Mouse (Mus musculus): Measurements from ENCODE around the gene Lypd6b. TPM values are rescaled to one million over a fixed set of nuclear protein-coding genes. Genes with fewer than 3 reads are reported as not detected.

Lypd6b gene
- total RNA-seq, 1 experiment from 2014 or later: 1.2 TPM

- peak; percentile 5 to 6; a peak in 1 of 4 replicates for ATAC-seq (replicated peaks in 1 of 2; ENCODE audit: insufficient read depth in 1 of 2, low FRiP score in 2 of 2, low TSS enrichment in 1 of 2, low read depth in 1 of 2, poor library complexity in 2 of 2, severe bottlenecking in 2 of 2)
These were observed 23.9 kb downstream of the Lypd6b start for GRCm38 (mm10) chr2:49811420-49811819.

DNA sequence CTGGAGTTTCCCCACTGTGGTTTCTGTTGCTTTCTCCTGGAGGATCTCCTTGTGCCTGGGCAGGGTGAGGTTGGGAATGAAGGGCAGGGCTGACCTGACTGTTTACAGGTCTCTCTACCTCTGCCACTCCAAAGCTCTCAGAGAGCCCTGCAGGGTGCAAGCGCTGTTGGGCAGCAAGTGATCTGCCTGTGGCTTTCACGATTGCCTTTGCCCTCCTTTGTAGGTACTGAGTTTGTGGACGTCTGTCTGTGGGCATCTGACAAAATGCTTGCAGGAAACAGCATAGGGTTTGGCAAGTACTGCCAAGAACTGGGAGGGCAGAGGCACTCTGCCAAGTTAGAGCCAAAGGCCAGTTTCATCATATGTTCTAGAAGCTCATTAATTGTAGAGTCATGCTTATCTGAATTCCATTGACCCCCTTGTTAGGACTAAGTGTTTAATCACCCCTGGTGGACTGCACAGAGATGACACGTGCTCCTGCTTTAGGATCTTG is 24.4 kb downstream of the Lypd6b start:
- ATAC-seq (replicated peaks in 1 of 2; ENCODE audit: insufficient read depth in 1 of 2, low FRiP score in 2 of 2, low TSS enrichment in 1 of 2, low read depth in 1 of 2, poor library complexity in 2 of 2, severe bottlenecking in 2 of 2): peak; percentile 58 to 70

DNA sequence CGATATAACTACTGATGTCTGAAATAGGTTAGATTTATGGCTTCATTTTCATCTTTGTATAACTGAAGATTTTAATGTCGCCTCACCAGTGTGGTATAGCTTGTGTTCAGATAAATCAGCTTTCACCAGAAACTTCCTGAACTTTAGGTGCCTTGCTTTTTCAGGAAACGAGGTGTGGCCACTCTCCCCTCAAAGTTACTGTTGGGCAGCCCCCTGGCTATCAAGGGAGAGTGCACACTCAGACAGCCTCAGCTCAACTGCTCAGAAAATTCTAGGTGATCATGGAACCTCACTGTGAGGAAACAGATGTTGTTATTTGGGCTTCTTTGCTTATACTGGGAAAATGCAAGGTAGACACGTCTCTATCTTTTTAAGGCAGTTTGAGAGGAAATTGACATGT is 25.7 kb downstream of the Lypd6b start:
- no peak for ATAC-seq (replicated peaks in 1 of 2; ENCODE audit: insufficient read depth in 1 of 2, low FRiP score in 2 of 2, low TSS enrichment in 1 of 2, low read depth in 1 of 2, poor library complexity in 2 of 2, severe bottlenecking in 2 of 2)

- peak; percentile 72 to 85 for ATAC-seq (replicated peaks in 1 of 2; ENCODE audit: insufficient read depth in 1 of 2, low FRiP score in 2 of 2, low TSS enrichment in 1 of 2, low read depth in 1 of 2, poor library complexity in 2 of 2, severe bottlenecking in 2 of 2)
These were observed 26.5 kb downstream of the Lypd6b start for GRCm38 (mm10) chr2:49814011-49814410.

- no peak for ATAC-seq (replicated peaks in 1 of 2; ENCODE audit: insufficient read depth in 1 of 2, low FRiP score in 2 of 2, low TSS enrichment in 1 of 2, low read depth in 1 of 2, poor library complexity in 2 of 2, severe bottlenecking in 2 of 2)
These were observed 28.3 kb downstream of the Lypd6b start for GRCm38 (mm10) chr2:49815696-49816320.

- no peak for ATAC-seq (replicated peaks in 1 of 2; ENCODE audit: insufficient read depth in 1 of 2, low FRiP score in 2 of 2, low TSS enrichment in 1 of 2, low read depth in 1 of 2, poor library complexity in 2 of 2, severe bottlenecking in 2 of 2)
These were observed 29.1 kb downstream of the Lypd6b start for GRCm38 (mm10) chr2:49816549-49816948.

GRCm38 (mm10) chr2:49817151-49817550 is 29.7 kb downstream of the Lypd6b start:
- ATAC-seq (replicated peaks in 1 of 2; ENCODE audit: insufficient read depth in 1 of 2, low FRiP score in 2 of 2, low TSS enrichment in 1 of 2, low read depth in 1 of 2, poor library complexity in 2 of 2, severe bottlenecking in 2 of 2): no peak

- ATAC-seq (replicated peaks in 1 of 2; ENCODE audit: insufficient read depth in 1 of 2, low FRiP score in 2 of 2, low TSS enrichment in 1 of 2, low read depth in 1 of 2, poor library complexity in 2 of 2, severe bottlenecking in 2 of 2): no peak
These were observed 30.6 kb downstream of the Lypd6b start for GRCm38 (mm10) chr2:49818126-49818525.

DNA sequence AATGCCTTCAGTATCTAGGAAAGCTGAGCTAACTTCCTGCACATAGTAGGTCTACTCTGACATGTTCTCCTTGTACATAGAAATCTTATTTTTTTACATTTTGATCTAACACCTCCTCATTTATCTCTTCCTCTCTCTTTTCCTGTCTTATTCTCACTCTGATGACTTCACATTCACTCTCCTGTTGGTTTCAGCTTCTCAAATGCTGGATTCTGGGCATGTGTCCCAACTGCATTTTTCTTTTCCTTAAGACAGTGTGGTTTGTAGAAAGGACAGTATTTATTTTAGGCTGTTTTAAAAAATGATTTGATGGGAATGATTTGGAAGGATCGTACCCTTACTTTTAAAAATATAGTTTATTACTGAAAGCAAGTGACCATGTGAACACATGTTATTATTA is 34.8 kb downstream of the Lypd6b start:
- no peak for ATAC-seq (replicated peaks in 1 of 2; ENCODE audit: insufficient read depth in 1 of 2, low FRiP score in 2 of 2, low TSS enrichment in 1 of 2, low read depth in 1 of 2, poor library complexity in 2 of 2, severe bottlenecking in 2 of 2)

- no peak for ATAC-seq (replicated peaks in 1 of 2; ENCODE audit: insufficient read depth in 1 of 2, low FRiP score in 2 of 2, low TSS enrichment in 1 of 2, low read depth in 1 of 2, poor library complexity in 2 of 2, severe bottlenecking in 2 of 2)
These were observed 38.1 kb downstream of the Lypd6b start for GRCm38 (mm10) chr2:49825588-49825987.

GRCm38 (mm10) chr2:49827756-49828155 is 40.3 kb downstream of the Lypd6b start:
- ATAC-seq (replicated peaks in 1 of 2; ENCODE audit: insufficient read depth in 1 of 2, low FRiP score in 2 of 2, low TSS enrichment in 1 of 2, low read depth in 1 of 2, poor library complexity in 2 of 2, severe bottlenecking in 2 of 2): no peak

- no peak for ATAC-seq (replicated peaks in 1 of 2; ENCODE audit: insufficient read depth in 1 of 2, low FRiP score in 2 of 2, low TSS enrichment in 1 of 2, low read depth in 1 of 2, poor library complexity in 2 of 2, severe bottlenecking in 2 of 2)
These were observed 42.9 kb downstream of the Lypd6b start for GRCm38 (mm10) chr2:49830369-49830768.

DNA sequence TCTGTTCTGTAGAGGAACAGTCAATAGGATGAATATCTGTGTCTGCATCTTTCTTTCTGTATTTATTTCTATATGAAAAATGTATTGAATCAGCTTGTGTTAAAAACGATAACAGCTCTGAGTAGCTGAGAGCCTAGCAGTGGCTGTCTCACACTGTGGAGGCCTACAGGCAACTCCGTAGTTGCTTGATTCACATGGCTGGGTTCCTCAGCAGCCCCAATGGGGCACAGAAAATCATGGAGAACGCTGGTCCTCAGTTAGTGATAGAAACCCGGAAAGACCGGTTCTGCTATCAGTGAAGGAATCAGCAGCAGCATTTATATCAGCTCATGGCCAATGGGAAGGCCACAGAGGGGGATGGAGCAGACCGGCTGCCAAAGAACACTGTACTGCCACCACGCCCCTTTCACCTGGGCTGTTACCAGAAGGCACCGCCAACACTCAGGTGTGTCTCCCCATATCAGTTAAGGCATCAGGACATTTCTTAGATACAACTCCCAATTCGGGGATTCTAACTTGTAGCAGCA is 44.9 kb downstream of the Lypd6b start:
- ATAC-seq (replicated peaks in 1 of 2; ENCODE audit: insufficient read depth in 1 of 2, low FRiP score in 2 of 2, low TSS enrichment in 1 of 2, low read depth in 1 of 2, poor library complexity in 2 of 2, severe bottlenecking in 2 of 2): no peak

GRCm38 (mm10) chr2:49837454-49838059 is 50.1 kb downstream of the Lypd6b start:
- ATAC-seq (replicated peaks in 1 of 2; ENCODE audit: insufficient read depth in 1 of 2, low FRiP score in 2 of 2, low TSS enrichment in 1 of 2, low read depth in 1 of 2, poor library complexity in 2 of 2, severe bottlenecking in 2 of 2): no peak

DNA sequence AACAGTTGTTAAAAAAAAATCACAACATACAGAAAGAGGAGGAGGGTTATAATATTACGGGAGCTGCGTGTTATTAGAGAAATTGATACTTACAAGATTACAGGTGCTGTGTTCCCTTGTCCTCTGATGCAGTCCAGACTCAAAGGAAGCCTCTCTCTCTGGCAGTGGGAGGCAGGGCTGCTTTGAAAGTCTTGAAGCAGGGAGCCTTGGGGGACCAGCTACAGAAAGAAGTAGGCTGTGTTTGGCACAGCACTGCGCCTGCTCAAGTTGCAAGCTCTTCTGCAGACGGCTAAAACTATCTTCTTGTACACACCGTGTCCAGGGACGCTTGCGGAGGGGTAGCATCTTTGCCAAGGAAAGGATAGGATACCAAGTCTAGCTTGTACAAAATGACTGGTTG is 51.1 kb downstream of the Lypd6b start:
- no peak for ATAC-seq (replicated peaks in 1 of 2; ENCODE audit: insufficient read depth in 1 of 2, low FRiP score in 2 of 2, low TSS enrichment in 1 of 2, low read depth in 1 of 2, poor library complexity in 2 of 2, severe bottlenecking in 2 of 2)

DNA sequence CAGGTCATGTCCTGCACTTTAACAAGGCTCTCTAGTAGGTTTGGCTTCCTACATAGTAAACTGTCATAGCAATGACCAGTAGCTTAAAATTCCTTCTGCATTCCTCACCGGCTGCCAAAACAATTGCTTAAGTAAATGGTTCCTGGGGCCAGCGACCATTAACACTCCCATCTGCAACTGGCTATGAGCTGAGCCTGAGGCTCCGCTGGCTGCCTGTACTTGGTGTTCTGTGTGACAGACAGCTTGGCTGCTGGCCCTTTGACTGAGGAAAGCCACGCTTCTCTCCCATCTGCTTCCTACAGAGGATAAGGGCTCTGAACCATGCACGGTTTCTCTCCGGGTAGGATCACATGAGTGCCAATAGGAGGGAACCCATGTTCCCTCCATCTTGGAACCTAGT is 53.1 kb downstream of the Lypd6b start:
- peak; percentile 62 to 80 for ATAC-seq (replicated peaks in 1 of 2; ENCODE audit: insufficient read depth in 1 of 2, low FRiP score in 2 of 2, low TSS enrichment in 1 of 2, low read depth in 1 of 2, poor library complexity in 2 of 2, severe bottlenecking in 2 of 2)

- ATAC-seq (replicated peaks in 1 of 2; ENCODE audit: insufficient read depth in 1 of 2, low FRiP score in 2 of 2, low TSS enrichment in 1 of 2, low read depth in 1 of 2, poor library complexity in 2 of 2, severe bottlenecking in 2 of 2): no peak
These were observed 53.6 kb downstream of the Lypd6b start for GRCm38 (mm10) chr2:49841089-49841488.

DNA sequence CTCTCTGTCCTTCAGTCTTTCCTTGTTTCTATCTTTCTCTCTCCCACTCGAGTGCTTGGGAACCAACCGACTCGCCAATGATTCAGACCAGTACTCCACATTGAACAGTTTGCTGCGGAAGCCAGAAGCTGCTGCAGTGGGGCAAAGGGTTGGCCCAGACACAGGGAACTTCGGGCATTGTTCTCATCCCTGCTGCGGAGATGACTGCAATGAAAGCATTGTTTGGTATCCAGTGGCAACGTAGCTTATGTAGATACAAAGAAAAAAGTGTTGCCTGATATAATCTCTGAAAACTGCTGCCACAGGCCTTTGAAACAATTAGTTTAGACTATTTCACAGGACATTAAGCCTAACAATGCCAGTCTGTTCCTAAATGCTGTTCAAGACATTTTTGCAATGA is 57.6 kb downstream of the Lypd6b start:
- ATAC-seq (replicated peaks in 1 of 2; ENCODE audit: insufficient read depth in 1 of 2, low FRiP score in 2 of 2, low TSS enrichment in 1 of 2, low read depth in 1 of 2, poor library complexity in 2 of 2, severe bottlenecking in 2 of 2): no peak

DNA sequence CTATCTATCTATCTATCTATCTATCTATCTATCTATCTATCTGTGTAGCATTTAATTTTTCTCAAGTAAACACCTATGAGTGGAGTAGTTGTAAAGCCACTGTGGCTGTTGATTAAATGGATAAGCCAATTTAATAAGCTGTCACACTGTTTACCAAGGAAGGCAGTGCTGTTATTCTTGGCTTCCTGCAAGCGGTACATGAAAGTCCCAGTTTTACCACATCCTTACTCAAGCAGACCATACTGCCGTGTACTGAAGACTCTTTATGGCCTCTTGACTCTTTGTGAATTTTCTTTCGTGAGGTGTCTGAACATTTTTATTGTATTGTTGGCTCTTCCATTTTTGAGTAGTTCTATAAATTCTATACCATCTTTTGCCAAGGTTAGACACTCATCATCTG is 58.6 kb downstream of the Lypd6b start:
- peak; percentile 79 to 82 for ATAC-seq (replicated peaks in 1 of 2; ENCODE audit: insufficient read depth in 1 of 2, low FRiP score in 2 of 2, low TSS enrichment in 1 of 2, low read depth in 1 of 2, poor library complexity in 2 of 2, severe bottlenecking in 2 of 2)

All from hematopoietic stem cell, adult 5-6 weeks (primary cell).